Mouse (Mus musculus) limb, embryonic 11.5 days (tissue): Measurements from ENCODE around the gene Alox8. TPM values are rescaled to one million over a fixed set of nuclear protein-coding genes. Genes with fewer than 3 reads are reported as not detected.
A peak's percentile ranks its signal among the peaks of the same experiment; 100 is the strongest.

Experiments
- ATAC-seq: fragments of 200-750 bp; cut with Nextera tagmentation; 2 replicates; pipeline ENCODE4 v1.8.0; 2017; ENCODE audit warnings: low read depth; ENCODE audit not compliant: insufficient number of reproducible peaks, low FRiP score, low TSS enrichment
- DNase-seq: peaks from one replicate; pipeline ENCODE4 v3.0.0-alpha.2; 2015; ENCODE audit warnings: low spot score
- H3K27ac ChIP-seq: fragments of 300-500 bp; sonication (generic); replicated peaks from 2 replicates; pipeline ENCODE4 v1.5.1; 2014; ENCODE audit warnings: low read depth, mild to moderate bottlenecking, low read length
- H3K27me3 ChIP-seq: fragments of 300-500 bp; sonication (generic); 2 replicates; pipeline ENCODE4 v1.6.1; 2014; ENCODE audit warnings: mild to moderate bottlenecking, low read length, mixed read lengths; ENCODE audit not compliant: control insufficient read depth, insufficient read depth
- H3K36me3 ChIP-seq: fragments of 300-500 bp; sonication (generic); 2 replicates; pipeline ENCODE4 v1.6.1; 2014; ENCODE audit warnings: mild to moderate bottlenecking, low read length, moderate library complexity, mixed read lengths; ENCODE audit not compliant: control insufficient read depth, insufficient read depth
- H3K4me1 ChIP-seq: fragments of 300-500 bp; sonication (generic); 2 replicates; pipeline ENCODE4 v1.6.1; 2014; ENCODE audit warnings: low read length, mixed read lengths; ENCODE audit not compliant: control insufficient read depth, insufficient read depth
- H3K4me2 ChIP-seq: fragments of 300-500 bp; sonication (generic); 2 replicates; pipeline ENCODE4 v1.6.1; 2014; ENCODE audit warnings: low read depth, mild to moderate bottlenecking, moderate library complexity; ENCODE audit not compliant: severe bottlenecking
- H3K4me3 ChIP-seq: fragments of 300-500 bp; sonication (generic); 2 replicates; pipeline ENCODE4 v1.5.1; 2014; ENCODE audit warnings: low read depth, low read length
- H3K9ac ChIP-seq: fragments of 300-500 bp; sonication (generic); 2 replicates; pipeline ENCODE4 v1.6.1; 2014; ENCODE audit warnings: mild to moderate bottlenecking, low read length
- H3K9me3 ChIP-seq: fragments of 300-500 bp; sonication (generic); 2 replicates; pipeline ENCODE4 v1.6.1; 2016; ENCODE audit warnings: low read length; ENCODE audit not compliant: control insufficient read depth
- WGBS: fragments of 180-500 bp; shearing (Covaris S2); extraction: QIAGEN DNeasy Blood & Tissue Kit; methylation state at CpG from one replicate; pipeline ENCODE4 v1.1.7; 2014; 5-methylcytosine and 5-hydroxymethylcytosine counted together
- polyA plus RNA-seq: library from polyadenylated mRNA; unstranded; fragments of >200 nt; fragmentation: Nextera tagmentation; extraction: Ambion mirVana; gene quantifications from 2 replicates; pipeline ENCODE4 v1.2.1, GENCODE M21; 2014

Alox8 gene
- polyA plus RNA-seq, 1 experiment from 2014 or later: 0.07 TPM

GRCm38 (mm10) chr11:69172606-69173005, 25.0 kb downstream of the Alox8 start:
- Histone ChIP-seq H3K4me3 (no peak overlapping the region), H3K36me3 (no peaks in the 10 kb centered on the region), H3K9me3 (no peaks in the 10 kb centered on the region), H3K9ac (no peak overlapping the region), H3K4me2 (no peak overlapping the region), H3K27ac (no peak overlapping the region), H3K4me1 (no peaks in the 10 kb centered on the region), H3K27me3 (no peaks in the 10 kb centered on the region)
- no peak for DNase-seq
- 93% methylated on average over 2 of the region's 2 CpGs for WGBS
- no peak for ATAC-seq

- H3K4me2 ChIP-seq: no peak overlapping the region
- DNase-seq (peak; percentile 70), ATAC-seq (no peak)
- H3K4me3 ChIP-seq: no peak overlapping the region
- no peaks in the 10 kb centered on the region for H3K9me3 ChIP-seq
- no peak overlapping the region for H3K9ac ChIP-seq
- no peaks in the 10 kb centered on the region for H3K36me3 ChIP-seq
- no peaks in the 10 kb centered on the region for H3K27me3 ChIP-seq
- no peak overlapping the region for H3K27ac ChIP-seq
- no peaks in the 10 kb centered on the region for H3K4me1 ChIP-seq
- WGBS: 33% methylated on average over 7 of the region's 7 CpGs
Measured at GRCm38 (mm10) chr11:69171626-69172025, 26.0 kb downstream of the Alox8 start.

GRCm38 (mm10) chr11:69169313-69169712, 28.3 kb downstream of the Alox8 start:
- 86% methylated on average over 12 of the region's 12 CpGs for WGBS

DNA sequence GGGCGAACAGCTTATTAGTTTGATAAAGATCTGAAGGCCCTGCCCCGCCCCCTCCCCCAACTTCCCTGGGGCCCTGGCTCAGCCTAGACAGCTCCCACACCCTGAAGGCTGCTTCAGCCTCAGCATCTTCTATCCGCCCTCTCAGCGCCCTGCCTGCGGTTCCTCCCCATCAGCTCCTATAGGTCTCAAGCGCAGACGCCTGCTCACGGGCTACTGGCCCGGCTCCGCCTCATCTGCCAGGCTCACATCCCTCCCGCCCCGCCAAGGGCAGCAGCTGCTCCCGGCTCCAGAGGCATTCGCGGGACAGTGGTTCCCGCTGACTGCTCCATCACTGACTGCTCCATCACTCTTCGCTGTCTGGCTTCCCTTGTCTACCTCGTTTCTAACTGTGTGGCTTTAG, 40.8 kb downstream of the Alox8 start, which contains the start of gene Alox12b:
TSS of gene Alox12b (plus strand) at position 190 of the 400 bp plus-strand sequence.
- H3K36me3 ChIP-seq: no peaks in the 10 kb centered on the region
- peaks cover 2% of the 10 kb centered on the region; the same call in 1 of the 2 replicates for H3K4me1 ChIP-seq
- 3% methylated on average over 18 of the region's 18 CpGs for WGBS
- H3K9me3 ChIP-seq: no peaks in the 10 kb centered on the region
- H3K27ac ChIP-seq: no peak within 1 kb of the TSS
- H3K4me3 ChIP-seq: peak within 1 kb of the TSS; percentile 11; the same call in 1 of the 2 replicates
- peaks cover 22% of the 10 kb centered on the region for H3K27me3 ChIP-seq
- peak within 1 kb of the TSS; percentile 34 for H3K4me2 ChIP-seq
- ATAC-seq (no peak), DNase-seq (peak; percentile 60)
- H3K9ac ChIP-seq: 0 out of 2 replicates have a peak within 1 kb of the TSS, but pooled peaks have one; percentile 27

More at GRCm38 (mm10) chr11:69169313-69169712, 28.3 kb downstream of the Alox8 start:
- Histone ChIP-seq H3K27ac (no peak overlapping the region), H3K9me3 (no peaks in the 10 kb centered on the region), H3K4me3 (no peak overlapping the region), H3K36me3 (no peaks in the 10 kb centered on the region), H3K4me1 (no peaks in the 10 kb centered on the region), H3K27me3 (0 out of 2 replicates have a peak, but pooled peaks cover 4% of the 10 kb centered on the region), H3K9ac (no peak overlapping the region), H3K4me2 (no peak overlapping the region)
- DNase-seq: no peak
- no peak for ATAC-seq

GRCm38 (mm10) chr11:69155351-69155750, 42.3 kb downstream of the Alox8 start:
- H3K9me3 ChIP-seq: no peaks in the 10 kb centered on the region
- no peak for ATAC-seq
- H3K4me3 ChIP-seq: no peak overlapping the region
- H3K4me2 ChIP-seq: no peak overlapping the region
- WGBS: 58% methylated on average over 1 of the region's 1 CpGs
- H3K36me3 ChIP-seq: no peaks in the 10 kb centered on the region
- peaks cover 2% of the 10 kb centered on the region; the same call in 1 of the 2 replicates for H3K4me1 ChIP-seq
- H3K9ac ChIP-seq: no peak overlapping the region
- peaks cover 22% of the 10 kb centered on the region for H3K27me3 ChIP-seq
- no peak overlapping the region for H3K27ac ChIP-seq
- DNase-seq: no peak

GRCm38 (mm10) chr11:69153831-69154230, 43.8 kb downstream of the Alox8 start:
- Histone ChIP-seq H3K9ac (no peak overlapping the region), H3K4me3 (no peak overlapping the region), H3K27me3 (peaks cover 22% of the 10 kb centered on the region), H3K4me1 (peaks cover 2% of the 10 kb centered on the region; the same call in 1 of the 2 replicates), H3K36me3 (no peaks in the 10 kb centered on the region), H3K27ac (no peak overlapping the region), H3K4me2 (no peak overlapping the region), H3K9me3 (no peaks in the 10 kb centered on the region)
- DNase-seq (no peak), ATAC-seq (no peak)
- 84% methylated on average over 8 of the region's 8 CpGs for WGBS

DNA sequence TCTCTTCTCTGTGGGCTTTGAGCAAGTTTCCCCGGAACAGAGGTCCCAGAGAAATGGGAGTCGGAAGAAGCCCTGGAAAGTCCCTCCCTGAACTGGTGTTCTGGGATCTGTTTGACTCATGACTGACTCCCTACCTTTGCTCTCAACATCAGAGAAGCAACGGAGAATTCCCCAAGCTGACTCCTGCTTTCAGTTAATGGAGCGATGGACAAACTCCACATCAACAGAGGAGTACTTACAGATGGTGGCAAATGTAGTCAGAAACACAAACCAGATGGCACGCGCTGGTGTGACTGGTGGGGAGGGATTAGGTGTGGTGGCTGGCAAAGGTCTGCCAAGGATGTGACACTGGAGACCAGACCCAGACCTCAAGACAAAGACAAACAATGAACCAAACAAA, 46.6 kb downstream of the Alox8 start:
- peaks cover 4% of the 10 kb centered on the region; the same call in 1 of the 2 replicates for H3K27me3 ChIP-seq
- 35% methylated on average over 6 of the region's 6 CpGs for WGBS
- no peak overlapping the region; the same call in 1 of the 2 replicates for H3K4me3 ChIP-seq
- peak overlapping the region; percentile 39 for H3K4me2 ChIP-seq
- H3K9ac ChIP-seq: peak overlapping the region; percentile 3; the same call in 1 of the 2 replicates
- H3K4me1 ChIP-seq: no peaks in the 10 kb centered on the region
- no peaks in the 10 kb centered on the region for H3K36me3 ChIP-seq
- no peak for ATAC-seq
- no peak overlapping the region for H3K27ac ChIP-seq
- DNase-seq: peak; percentile 53
- no peaks in the 10 kb centered on the region for H3K9me3 ChIP-seq

- Histone ChIP-seq H3K4me2 (peak overlapping the region; percentile 39), H3K27me3 (peaks cover 2% of the 10 kb centered on the region; the same call in 1 of the 2 replicates), H3K9ac (no peak overlapping the region; the same call in 1 of the 2 replicates), H3K4me3 (no peak overlapping the region; the same call in 1 of the 2 replicates), H3K4me1 (no peaks in the 10 kb centered on the region), H3K27ac (no peak overlapping the region), H3K36me3 (no peaks in the 10 kb centered on the region), H3K9me3 (no peaks in the 10 kb centered on the region)
- ATAC-seq (no peak), DNase-seq (peak; percentile 79)
- WGBS: 7% methylated on average over 7 of the region's 7 CpGs
Measured at GRCm38 (mm10) chr11:69150444-69150843, 47.2 kb downstream of the Alox8 start.

DNA sequence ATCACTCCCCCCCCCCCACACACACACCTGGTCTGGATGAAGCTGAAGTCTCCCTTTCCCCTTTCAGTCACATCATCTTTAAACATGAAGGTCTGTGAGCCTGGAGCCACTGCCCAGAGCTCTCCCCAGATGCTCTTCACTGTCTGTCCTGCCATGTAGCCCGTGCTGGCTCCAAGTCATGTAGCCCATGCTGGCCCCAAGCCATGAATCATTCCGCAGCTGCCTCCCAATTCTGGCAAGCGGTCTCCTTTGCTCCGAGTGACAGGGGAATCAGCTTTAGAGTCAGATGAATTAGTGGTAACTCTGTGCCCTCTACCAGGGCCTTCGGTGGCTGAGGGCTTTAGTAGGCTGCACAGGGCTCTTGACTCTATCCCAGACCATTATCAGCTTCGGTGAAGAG, 47.9 kb downstream of the Alox8 start:
- Histone ChIP-seq H3K9ac (no peak overlapping the region), H3K9me3 (no peaks in the 10 kb centered on the region), H3K36me3 (no peaks in the 10 kb centered on the region), H3K27ac (no peak overlapping the region), H3K27me3 (no peaks in the 10 kb centered on the region), H3K4me2 (no peak overlapping the region), H3K4me1 (no peaks in the 10 kb centered on the region), H3K4me3 (no peak overlapping the region)
- WGBS: 78% methylated on average over 6 of the region's 6 CpGs
- ATAC-seq: no peak
- DNase-seq: no peak
